Mouse (Mus musculus) adrenal gland, postnatal 4 days (tissue): ENCODE results near the gene Prp2. TPM values are rescaled to one million over a fixed set of nuclear protein-coding genes. Genes with fewer than 3 reads are reported as not detected.
"Not testable (repeated sequence)": the region's sequence is repeated elsewhere in the genome, so short reads cannot be mapped to it uniquely, and the experiment has no call there.

Experiments used
- DNase-seq, 2 experiments: peaks; one replicate each; pipeline ENCODE4 v3.0.0; 2021 to 2022; ENCODE audit warnings: low spot score in 2 of 2, mixed read lengths in 2 of 2
- long read RNA-seq, 2 experiments: library from polyadenylated mRNA; stranded (forward); transcript quantifications; one replicate each; pipeline ENCODE4 v2.0.0; 2021
- total RNA-seq, 2 experiments: library from RNA; stranded (reverse); gene quantifications; 2 replicates each; pipeline ENCODE4 v1.2.3; 2021

Prp2 gene
- not detected for total RNA-seq
- long read RNA-seq, experiment 1 = 0 reads
- long read RNA-seq, experiment 2 = 0 reads

- not testable (repeated sequence) for DNase-seq
These were observed at the start of gene Prp2 for GRCm38 (mm10) chr6:132595613-132596012. Gene Prp2 (plus strand): TSS chr6:132595913.

- not testable (repeated sequence) for DNase-seq
These were observed 26.2 kb upstream of the Prp2 start, which contains the start of gene Prh1 for GRCm38 (mm10) chr6:132569509-132569908. Gene Prh1 (plus strand): TSS chr6:132569809.

- no peak for DNase-seq
These were observed 53.7 kb downstream of the Prp2 start for GRCm38 (mm10) chr6:132649399-132649798.

Other genes with a start within 250 kb of the Prp2 start
- not detected for gene Gm8882, start 231.8 kb upstream of the Prp2 start, total RNA-seq
- gene Prh1, start 26.1 kb upstream of the Prp2 start, total RNA-seq = not detected
- not detected for gene A630073D07Rik, start 55.6 kb downstream of the Prp2 start, total RNA-seq
- not detected for gene Tas2r120, start 61.0 kb downstream of the Prp2 start, total RNA-seq
- not detected for gene Tas2r121, start 105.1 kb downstream of the Prp2 start, total RNA-seq
- not detected for gene Tas2r122, start 116.0 kb downstream of the Prp2 start, total RNA-seq
- gene Tas2r115, start 142.1 kb downstream of the Prp2 start, total RNA-seq = not detected
- gene Tas2r124, start 158.8 kb downstream of the Prp2 start, total RNA-seq = not detected
- not detected for gene Tas2r102, start 166.2 kb downstream of the Prp2 start, total RNA-seq
- gene Tas2r136, start 182.2 kb downstream of the Prp2 start, total RNA-seq = not detected
- gene Tas2r117, start 206.9 kb downstream of the Prp2 start, total RNA-seq = not detected